Mouse (Mus musculus): ENCODE results near the gene Hdac7. TPM values are rescaled to one million over a fixed set of nuclear protein-coding genes. Genes with fewer than 3 reads are reported as not detected.

Hdac7 gene
- polyA plus RNA-seq (2014; fragmentation: Illumina TruSeq; extraction: RNeasy Lipid Tissue Mini Kit (QIAGEN cat#74804); ENCODE audit: insufficient read depth, low read depth, low replicate concordance), result 79.5 TPM

DNA sequence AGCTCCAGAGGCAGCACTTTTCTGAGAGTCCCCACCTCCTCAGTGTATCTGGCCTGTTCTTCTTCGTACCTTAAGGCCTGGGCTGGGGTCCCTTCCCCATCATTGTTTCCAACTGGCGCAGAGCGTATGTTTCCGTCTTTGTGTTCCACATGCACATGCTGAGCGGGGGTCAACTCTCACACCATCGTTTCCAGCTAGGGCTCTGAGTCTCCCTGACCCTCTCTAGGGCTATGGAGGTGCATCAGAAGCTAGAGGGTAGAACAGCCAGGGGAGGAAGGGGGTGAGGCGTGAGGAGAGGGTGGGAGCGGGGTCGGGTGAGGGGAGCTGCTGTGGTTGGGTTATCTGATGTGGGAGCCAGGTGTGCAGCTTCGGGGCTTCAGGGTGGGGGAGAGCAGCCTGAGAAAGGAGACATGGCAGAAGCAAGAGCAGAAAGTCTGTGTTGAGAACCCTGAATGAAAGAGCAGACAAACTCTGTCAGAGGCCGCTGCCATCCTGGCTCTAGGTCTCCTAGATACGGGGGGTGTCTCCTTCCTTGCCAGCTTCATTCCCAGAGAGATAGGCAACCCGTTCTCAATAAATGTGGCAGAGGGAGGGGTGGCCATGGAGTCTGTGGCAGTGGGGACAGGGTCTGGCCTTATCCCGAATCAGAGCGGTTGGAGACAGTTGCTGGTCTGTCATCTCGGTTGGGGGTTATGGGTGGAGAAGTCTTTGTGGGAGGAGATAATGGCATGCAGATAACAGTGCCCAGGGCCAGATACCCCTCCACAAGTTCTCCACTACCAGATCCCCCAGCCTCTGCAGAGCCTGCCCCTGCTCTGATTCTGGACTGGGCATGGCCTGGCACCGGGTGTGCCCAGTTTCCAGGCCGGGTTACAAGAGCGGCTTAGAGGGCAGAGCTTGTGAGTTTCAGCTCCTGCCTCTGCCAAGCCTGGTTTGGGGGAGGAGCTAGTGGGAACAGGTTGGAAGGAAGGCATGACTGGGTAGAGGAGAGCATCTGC, at the start of gene Hdac7:
Hdac7 (minus strand) TSS at position 466 of the 998 bp plus-strand sequence.

DNA sequence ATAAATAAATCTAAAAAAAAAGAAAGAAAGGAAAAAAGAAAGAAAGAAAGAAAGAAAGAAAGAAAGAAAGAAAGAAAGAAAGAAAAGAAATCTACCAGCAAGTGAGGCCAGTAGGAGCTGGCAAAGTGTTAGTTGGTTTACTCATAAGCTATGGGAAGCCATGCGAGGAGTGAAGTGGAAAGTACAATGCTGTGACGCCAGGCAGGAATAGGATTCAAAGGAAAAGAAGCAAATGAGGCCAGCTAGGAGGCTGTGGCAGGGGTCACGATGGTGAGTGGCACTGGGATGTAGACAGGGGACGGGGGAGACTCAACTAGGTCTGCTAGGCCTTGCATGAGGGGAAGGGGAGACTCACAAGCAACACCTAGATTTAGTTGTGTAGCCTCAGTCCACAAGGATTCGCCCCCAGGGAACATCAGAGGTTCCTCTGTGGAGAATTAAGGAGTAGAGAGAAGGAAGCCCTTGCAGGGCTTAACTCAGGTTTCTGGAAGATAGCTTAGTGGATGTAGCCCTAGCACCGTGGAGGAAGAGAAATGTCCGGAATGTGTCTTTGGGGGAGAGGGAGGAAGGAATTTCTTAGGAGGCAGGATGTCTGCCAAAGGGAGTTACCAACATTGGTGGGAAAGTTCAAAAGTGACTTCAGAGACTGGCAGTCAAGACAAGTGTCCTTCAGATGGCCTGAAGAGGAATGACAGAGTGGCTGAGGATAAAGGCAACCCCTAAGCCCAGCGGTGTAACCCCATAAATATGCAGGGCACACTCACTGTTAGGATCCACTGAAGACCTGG, 65.8 kb downstream of the Hdac7 start, which contains the start of gene Slc48a1:
Slc48a1 (plus strand) TSS at position 210 of the 788 bp plus-strand sequence.

DNA sequence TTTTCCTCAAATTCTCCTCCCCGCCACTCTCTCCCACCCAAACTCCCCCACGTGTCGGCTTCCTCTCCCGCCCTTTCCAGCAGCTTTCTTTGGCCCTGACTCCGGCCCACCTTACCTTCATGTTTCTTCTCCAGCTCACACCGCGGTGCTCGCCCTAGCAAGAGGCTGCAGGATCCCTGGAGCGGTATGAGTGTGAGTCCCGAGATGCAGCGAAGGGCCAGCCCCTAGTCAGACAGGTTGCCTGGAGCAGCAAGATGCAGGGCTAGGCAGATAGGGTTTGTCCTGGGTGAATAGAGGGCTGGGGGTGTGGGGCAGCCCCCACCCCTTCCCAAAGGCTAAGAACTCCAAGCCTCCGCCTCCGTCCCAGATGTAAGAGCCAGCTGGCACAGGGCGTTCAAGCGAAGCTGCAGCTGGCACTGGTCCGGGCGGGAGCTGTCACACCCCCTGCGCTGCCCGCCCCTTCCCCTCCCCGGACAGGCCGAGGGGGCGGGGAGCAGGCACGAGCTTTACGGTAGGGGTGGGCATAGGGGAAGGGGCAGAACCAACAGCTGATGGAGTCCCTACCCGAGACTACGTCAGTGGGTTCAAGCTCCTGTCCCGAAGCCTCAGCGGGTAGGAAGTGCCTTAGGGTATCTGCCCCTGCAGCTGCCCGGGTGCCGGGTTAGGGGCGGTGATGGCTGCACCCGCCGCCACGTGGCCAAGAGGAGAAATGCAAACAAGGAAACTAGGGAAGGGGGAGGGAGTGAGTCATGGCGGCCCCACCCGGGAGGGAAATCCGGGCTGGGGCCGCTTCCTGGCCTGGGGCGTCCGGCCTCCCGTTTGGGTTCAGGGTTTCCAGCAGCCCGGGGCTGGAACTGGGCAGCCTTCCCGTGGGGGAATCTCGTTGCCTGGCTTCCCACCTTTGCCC, 76.8 kb downstream of the Hdac7 start, which contains the start of gene Rapgef3:
Rapgef3 (minus strand) TSS at position 693 of the 907 bp plus-strand sequence.

Other genes with a start within 250 kb of the Hdac7 start
- 11.8 TPM for gene Rpap3, start 138.7 kb downstream of the Hdac7 start, polyA plus RNA-seq (2014; fragmentation: Illumina TruSeq; extraction: RNeasy Lipid Tissue Mini Kit (QIAGEN cat#74804); ENCODE audit: insufficient read depth, low read depth, low replicate concordance)
- 4.0 TPM for gene Endou, start 113.2 kb downstream of the Hdac7 start, polyA plus RNA-seq (2014; fragmentation: Illumina TruSeq; extraction: RNeasy Lipid Tissue Mini Kit (QIAGEN cat#74804); ENCODE audit: insufficient read depth, low read depth, low replicate concordance)
- 26.6 TPM for gene Rapgef3, start 76.5 kb downstream of the Hdac7 start, polyA plus RNA-seq (2014; fragmentation: Illumina TruSeq; extraction: RNeasy Lipid Tissue Mini Kit (QIAGEN cat#74804); ENCODE audit: insufficient read depth, low read depth, low replicate concordance)
- 92.1 TPM for gene Slc48a1, start 66.0 kb downstream of the Hdac7 start, polyA plus RNA-seq (2014; fragmentation: Illumina TruSeq; extraction: RNeasy Lipid Tissue Mini Kit (QIAGEN cat#74804); ENCODE audit: insufficient read depth, low read depth, low replicate concordance)
- gene Vdr, start 66.1 kb upstream of the Hdac7 start, polyA plus RNA-seq (2014; fragmentation: Illumina TruSeq; extraction: RNeasy Lipid Tissue Mini Kit (QIAGEN cat#74804); ENCODE audit: insufficient read depth, low read depth, low replicate concordance), result 1.4 TPM
- gene Tmem106c, start 119.7 kb upstream of the Hdac7 start, polyA plus RNA-seq (2014; fragmentation: Illumina TruSeq; extraction: RNeasy Lipid Tissue Mini Kit (QIAGEN cat#74804); ENCODE audit: insufficient read depth, low read depth, low replicate concordance), result 22.5 TPM
- 0.04 TPM for gene Col2a1, start 160.2 kb upstream of the Hdac7 start, polyA plus RNA-seq (2014; fragmentation: Illumina TruSeq; extraction: RNeasy Lipid Tissue Mini Kit (QIAGEN cat#74804); ENCODE audit: insufficient read depth, low read depth, low replicate concordance)
- gene Pfkm, start 248.1 kb upstream of the Hdac7 start, polyA plus RNA-seq (2014; fragmentation: Illumina TruSeq; extraction: RNeasy Lipid Tissue Mini Kit (QIAGEN cat#74804); ENCODE audit: insufficient read depth, low read depth, low replicate concordance), result 14.2 TPM
- gene Senp1, start 249.2 kb upstream of the Hdac7 start, polyA plus RNA-seq (2014; fragmentation: Illumina TruSeq; extraction: RNeasy Lipid Tissue Mini Kit (QIAGEN cat#74804); ENCODE audit: insufficient read depth, low read depth, low replicate concordance), result 8.0 TPM

All from lung, adult 10 weeks (tissue).